Mouse (Mus musculus): ENCODE data around the gene Olfr1028.

- no peak for TF ChIP-seq CTCF (IDR thresholded peaks at IDR 0.05; ENCODE audit: extremely low read depth, insufficient read length, insufficient replicate concordance, low read depth, low read length)
- TF ChIP-seq POLR2A (IDR thresholded peaks at IDR 0.05; ENCODE audit: low read depth, low read length): no peak
These were observed 39.8 kb downstream of the Olfr1028 start, which contains the start of gene Olfr1031 for GRCm38 (mm10) chr2:85990004-85990403.

All from small intestine, adult 2 months (tissue).